8 mouse cellular contexts compared by ENCODE assay signal in genomic region chr10:128923935-128924334, GRCm38 (mm10). TPM values are rescaled to one million over a fixed set of nuclear protein-coding genes. Genes with fewer than 3 reads are reported as not detected.
A peak's percentile ranks its signal among the peaks of the same experiment; 100 is the strongest.
DNase-seq lines count a peak whose midpoint lies in the region; ATAC-seq lines count a peak whose summit lies in the region.

Gene Bloc1s1 (minus strand): TSS chr10:128924035.

- peak within 1 kb of the TSS; percentile 86 for H3K4me3 ChIP-seq in lung, embryonic 15.5 days
- peak within 1 kb of the TSS; percentile 87 for H3K4me3 ChIP-seq in heart, embryonic 10.5 days
- peak within 1 kb of the TSS; percentile 86 for H3K4me3 ChIP-seq in midbrain, embryonic 16.5 days (ENCODE audit: low read depth, low read length)

- no peak for DNase-seq in lung, postnatal 36 days
- no peak for DNase-seq in heart, embryonic 10.5 days (ENCODE audit: low spot score)
- no peak for DNase-seq in layer of hippocampus, postnatal 36 days
- no peak for DNase-seq in cerebellum, postnatal 25 days
- DNase-seq in right cerebral cortex, postnatal 25 days = no peak

- peaks cover 50% of the 10 kb centered on the region for H3K4me1 ChIP-seq in lung, embryonic 15.5 days
- H3K4me1 ChIP-seq in heart, embryonic 10.5 days = peaks cover 42% of the 10 kb centered on the region
- peaks cover 18% of the 10 kb centered on the region for H3K4me1 ChIP-seq in midbrain, embryonic 16.5 days (ENCODE audit: control insufficient read depth, insufficient read depth, low read length)

- H3K9me3 ChIP-seq in lung, embryonic 15.5 days = no peaks in the 10 kb centered on the region
- H3K9me3 ChIP-seq in heart, embryonic 10.5 days = no peaks in the 10 kb centered on the region
- H3K9me3 ChIP-seq in midbrain, embryonic 16.5 days (replicated peaks; ENCODE audit: control insufficient read depth, low read length, poor library complexity, severe bottlenecking) = no peaks in the 10 kb centered on the region

- H3K27me3 ChIP-seq in lung, embryonic 15.5 days = peaks cover 4% of the 10 kb centered on the region; the same call in 1 of the 2 replicates
- H3K27me3 ChIP-seq in heart, embryonic 10.5 days (ENCODE audit: insufficient read depth, poor library complexity, severe bottlenecking) = peaks cover 14% of the 10 kb centered on the region
- H3K27me3 ChIP-seq in midbrain, embryonic 16.5 days (ENCODE audit: control insufficient read depth, insufficient read depth, low read depth, low read length) = peaks cover 5% of the 10 kb centered on the region

- H3K4me2 ChIP-seq in lung, embryonic 15.5 days = peak within 1 kb of the TSS; percentile 88
- peak within 1 kb of the TSS; percentile 85 for H3K4me2 ChIP-seq in midbrain, embryonic 16.5 days (ENCODE audit: low read length)

- 62% methylated on average over 9 of the region's 9 CpGs for WGBS in lung, embryonic 15.5 days
- WGBS in heart, embryonic 10.5 days = 66% methylated on average over 9 of the region's 9 CpGs
- WGBS in midbrain, embryonic 16.5 days = 68% methylated on average over 9 of the region's 9 CpGs

- peak within 1 kb of the TSS; percentile 86 for H3K9ac ChIP-seq in lung, embryonic 15.5 days
- H3K9ac ChIP-seq in midbrain, embryonic 16.5 days (ENCODE audit: low read depth, low read length) = peak within 1 kb of the TSS; percentile 85

- 0 out of 2 replicates have a peak, but pooled peaks cover 1% of the 10 kb centered on the region for H3K36me3 ChIP-seq in lung, embryonic 15.5 days
- H3K36me3 ChIP-seq in heart, embryonic 10.5 days = no peaks in the 10 kb centered on the region
- H3K36me3 ChIP-seq in midbrain, embryonic 16.5 days (ENCODE audit: control insufficient read depth, insufficient read depth, low read length) = no peaks in the 10 kb centered on the region

- peak within 1 kb of the TSS; percentile 97 for H3K27ac ChIP-seq in lung, embryonic 15.5 days
- H3K27ac ChIP-seq in heart, embryonic 10.5 days = peak within 1 kb of the TSS; percentile 91
- peak within 1 kb of the TSS; percentile 97 for H3K27ac ChIP-seq in midbrain, embryonic 16.5 days (ENCODE audit: low read length)

- no peak for ATAC-seq in lung, embryonic 15.5 days (ENCODE audit: borderline replicate concordance, extremely low read depth, low FRiP score, low TSS enrichment)
- peak; percentile 8 for ATAC-seq in common myeloid progenitor, adult 5-6 weeks (replicated peaks; ENCODE audit: low read depth, poor library complexity, severe bottlenecking)
- ATAC-seq in midbrain, embryonic 16.5 days = no peak

RNA-seq across cellular contexts. Expression of gene Bloc1s1, which starts in this region (rescaled TPM):
- polyA plus RNA-seq in lung, embryonic 15.5 days (2015; fragmentation: Nextera tagmentation; extraction: Ambion mirVana) = 186 and 195 TPM in 2 replicates
- 95.3 and 109 TPM in 2 replicates for total RNA-seq in common myeloid progenitor, adult 5-6 weeks (2017)
- polyA plus RNA-seq in heart, embryonic 10.5 days (2016; fragmentation: Nextera tagmentation; extraction: Ambion mirVana) = 182 and 194 TPM in 2 replicates
- 10 to 100 TPM; 92.9 to 94.1 TPM for total RNA-seq in layer of hippocampus, postnatal 36 days (2021)
- polyA plus RNA-seq in midbrain, embryonic 16.5 days (2015; fragmentation: Nextera tagmentation; extraction: Ambion mirVana) = 227 and 228 TPM in 2 replicates
